Mouse (Mus musculus): ENCODE measurements at regions not wholly inside any gene's neighbourhood (a gene's known extent, or its start where the extent isn't known, plus 50 kb on each side); places are given as distances from the start of the nearest gene placed in this dataset.
A peak's percentile ranks its signal among the peaks of the same experiment; 100 is the strongest.
"Not testable (repeated sequence)": the region's sequence is repeated elsewhere in the genome, so short reads cannot be mapped to it uniquely, and the experiment has no call there.

- no peak for DNase-seq (ENCODE audit: low read depth, low spot score)
Measured at GRCm38 (mm10) chr10:118602922-118603321, 162.1 kb downstream of the Ifng start.

DNA sequence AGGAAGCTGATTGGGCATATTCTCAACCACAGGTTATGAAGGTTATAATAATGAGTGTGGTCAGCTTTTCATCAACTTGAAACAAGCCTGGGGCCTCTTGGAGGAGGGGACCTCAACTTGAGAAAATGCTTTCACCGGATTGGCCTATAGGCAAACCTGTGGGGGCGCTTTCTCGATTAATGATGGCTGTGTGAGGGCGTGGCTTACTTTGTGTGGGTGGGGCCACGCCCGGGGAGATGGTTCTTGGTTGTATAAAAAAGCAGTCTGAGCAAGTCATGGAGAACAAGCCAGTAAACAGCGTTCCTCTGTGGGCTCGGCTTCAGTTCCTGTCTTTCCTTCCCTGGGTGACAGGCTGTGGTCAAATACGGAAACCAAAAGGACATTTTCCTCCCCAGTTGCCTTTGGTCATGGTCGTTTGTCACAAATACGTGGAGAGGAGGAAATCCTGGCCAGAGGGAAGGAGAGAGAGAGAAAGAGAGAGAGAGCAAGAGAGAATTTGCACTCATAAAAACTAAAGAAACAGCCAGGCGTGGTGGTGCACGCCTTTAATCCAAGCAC is 163.1 kb downstream of the Ifng start:
- no peak for DNase-seq (ENCODE audit: low read depth, low spot score)

- no peak for DNase-seq (ENCODE audit: low read depth, low spot score)
Measured at GRCm38 (mm10) chr10:118605156-118605821, 164.4 kb downstream of the Ifng start.

DNA sequence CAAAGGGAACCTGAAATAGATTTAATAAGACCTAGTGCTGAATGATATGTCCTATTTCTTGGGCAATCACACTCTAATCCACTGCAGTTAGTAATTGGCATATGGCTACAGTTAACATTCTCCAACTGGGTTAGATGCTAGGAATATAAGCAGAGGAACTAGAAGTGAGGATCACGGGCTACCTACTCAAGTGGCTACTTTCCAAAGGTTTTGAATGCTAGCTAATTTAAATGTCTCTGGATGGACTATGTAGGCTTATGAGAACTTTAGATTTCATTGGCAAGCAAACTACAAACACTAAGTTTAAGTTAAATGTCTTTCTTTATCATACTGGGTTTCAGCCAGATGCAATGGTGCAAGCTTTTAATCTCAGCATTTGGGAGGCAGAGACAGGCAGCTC is 166.6 kb downstream of the Ifng start:
- no peak for DNase-seq (ENCODE audit: low read depth, low spot score)

GRCm38 (mm10) chr10:118608376-118609145 is 167.7 kb downstream of the Ifng start:
- DNase-seq (ENCODE audit: low read depth, low spot score), result no peak

GRCm38 (mm10) chr10:118609157-118609556 is 168.3 kb downstream of the Ifng start:
- DNase-seq (ENCODE audit: low read depth, low spot score), result no peak

GRCm38 (mm10) chr10:118610868-118611461 is 170.1 kb downstream of the Ifng start:
- DNase-seq (ENCODE audit: low read depth, low spot score), result no peak

DNA sequence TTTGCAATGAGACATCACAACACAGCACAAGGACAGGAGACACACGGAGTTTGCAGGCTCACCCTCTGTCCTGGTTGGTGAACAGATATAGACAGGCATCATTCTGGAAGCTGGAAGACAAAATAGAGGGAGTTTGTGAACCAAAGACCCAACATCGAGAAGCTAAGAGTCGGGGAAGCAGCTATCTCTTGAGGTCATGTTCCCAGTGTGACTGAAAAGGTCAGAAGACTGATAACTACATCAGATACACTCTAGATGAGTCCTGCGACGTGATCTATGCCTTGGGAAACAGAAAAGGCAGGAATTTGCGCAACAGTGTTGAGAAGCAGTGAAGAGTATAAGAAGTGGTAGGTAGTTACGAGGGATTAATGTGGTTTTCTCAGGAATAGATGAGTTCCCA is 171.2 kb downstream of the Ifng start:
- DNase-seq (ENCODE audit: low read depth, low spot score), result no peak

DNA sequence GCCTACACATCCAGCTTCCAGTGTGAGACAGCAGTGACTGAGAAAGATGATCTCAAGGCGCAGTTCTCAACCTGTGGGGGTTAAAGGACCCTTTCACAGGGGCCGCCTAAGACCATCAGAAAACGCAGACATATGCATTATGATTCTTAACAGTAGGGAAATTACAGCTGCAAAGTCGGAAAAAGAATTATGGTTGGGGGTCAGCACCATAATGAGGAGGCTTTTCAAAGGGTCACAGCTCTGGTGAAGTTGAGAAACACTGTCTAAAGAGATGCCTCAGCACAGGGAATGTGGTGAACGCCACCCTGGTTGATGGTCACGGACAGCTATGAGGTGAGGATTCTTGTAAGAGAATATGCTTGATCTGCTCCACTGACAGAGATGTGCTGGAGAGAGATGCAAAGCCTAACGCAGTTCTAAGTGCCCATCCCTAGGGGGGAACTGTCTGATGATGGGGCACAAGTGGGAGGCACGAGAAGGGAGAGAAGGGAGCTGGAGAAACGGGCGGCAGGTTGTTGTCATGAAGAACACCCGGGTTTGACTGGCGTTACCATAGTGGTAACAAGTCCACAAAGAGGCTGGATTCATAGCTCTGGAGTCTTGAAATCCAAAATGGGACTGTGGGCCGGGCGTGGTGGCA is 172.3 kb downstream of the Ifng start:
- DNase-seq (ENCODE audit: low read depth, low spot score), result no peak

DNA sequence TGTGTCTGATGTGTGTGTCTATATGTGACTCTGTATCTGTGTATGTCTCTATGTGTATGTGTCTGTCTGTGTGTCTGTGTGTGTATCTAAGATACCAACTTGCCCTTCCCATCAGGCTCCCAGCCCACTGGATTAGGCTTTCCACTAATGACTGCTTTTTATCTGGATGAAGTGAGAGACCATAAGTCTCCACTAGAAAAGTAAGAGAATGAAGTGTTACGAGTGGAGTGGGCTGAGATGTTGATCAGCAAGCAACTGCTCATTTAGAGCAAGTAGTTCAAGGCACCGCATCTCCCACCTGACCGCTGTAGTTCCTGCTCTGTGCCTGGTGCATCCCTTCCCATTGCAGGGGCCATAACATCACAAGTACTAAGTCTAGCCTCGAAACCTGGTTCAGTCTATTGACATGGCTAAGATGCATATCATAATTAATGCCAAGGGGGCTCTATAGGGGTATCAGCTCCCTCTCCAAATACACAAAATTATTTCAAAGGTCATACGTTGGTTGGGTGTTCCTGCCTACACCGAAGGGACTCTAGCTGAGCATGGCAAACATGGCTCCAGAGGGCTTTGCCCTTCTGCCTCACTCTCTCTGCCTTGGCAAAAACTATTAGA is 173.5 kb downstream of the Ifng start:
- DNase-seq (ENCODE audit: low read depth, low spot score), result no peak

GRCm38 (mm10) chr10:118615131-118616020 is 174.5 kb downstream of the Ifng start:
- DNase-seq (ENCODE audit: low read depth, low spot score), result no peak

- no peak for DNase-seq (ENCODE audit: low read depth, low spot score)
Measured at GRCm38 (mm10) chr10:118616031-118616615, 175.3 kb downstream of the Ifng start.

GRCm38 (mm10) chr10:118617291-118618044 is 176.6 kb downstream of the Ifng start:
- DNase-seq (ENCODE audit: low read depth, low spot score), result peak; percentile 17

- not testable (repeated sequence) for DNase-seq (ENCODE audit: low read depth, low spot score)
Measured at GRCm38 (mm10) chr10:118618251-118618650, 177.4 kb downstream of the Ifng start.

- DNase-seq (ENCODE audit: low read depth, low spot score), result no peak
Measured at GRCm38 (mm10) chr10:118618766-118619600, 178.1 kb downstream of the Ifng start.

- DNase-seq (ENCODE audit: low read depth, low spot score), result no peak
Measured at GRCm38 (mm10) chr10:118619601-118620000, 178.8 kb downstream of the Ifng start.

DNA sequence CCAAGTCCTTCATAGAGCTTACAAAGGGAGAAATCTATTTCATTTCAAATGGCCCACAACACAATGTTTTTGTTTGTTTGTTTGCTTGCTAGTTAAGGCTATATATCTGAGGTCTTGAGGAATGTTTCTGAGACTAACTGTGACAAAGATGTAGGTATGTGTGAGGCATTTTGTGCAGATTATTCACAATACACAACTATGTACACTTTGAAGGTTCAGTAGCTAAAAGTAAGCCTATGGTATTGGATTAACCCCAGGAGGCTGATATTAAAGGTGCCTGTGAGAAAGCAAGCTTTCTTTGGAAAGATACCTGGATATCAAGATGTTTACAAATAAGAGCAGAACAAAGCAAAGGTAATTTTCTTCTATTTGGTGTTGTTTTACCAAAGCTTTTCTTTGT is 179.8 kb downstream of the Ifng start:
- no peak for DNase-seq (ENCODE audit: low read depth, low spot score)

DNA sequence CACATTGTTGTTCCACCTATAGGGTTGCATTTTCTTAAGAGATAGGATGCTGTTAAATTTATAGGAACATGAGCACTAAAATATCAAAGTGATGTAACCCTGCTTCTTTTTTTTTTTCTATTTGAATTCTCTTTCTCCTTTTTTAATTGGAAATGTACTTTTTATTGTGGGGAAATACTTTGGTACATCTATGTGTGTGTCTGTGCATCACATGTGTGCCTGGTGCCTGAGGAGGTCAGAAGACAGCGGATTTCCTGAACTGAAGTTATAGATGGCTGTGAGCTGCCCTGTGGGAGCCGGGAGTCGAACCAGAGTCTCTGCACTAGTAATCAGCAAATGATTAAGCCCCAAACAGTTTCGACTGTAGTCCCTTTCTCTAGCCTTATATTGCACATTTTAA is 180.7 kb downstream of the Ifng start:
- no peak for DNase-seq (ENCODE audit: low read depth, low spot score)

GRCm38 (mm10) chr10:118622131-118622530 is 181.3 kb downstream of the Ifng start:
- no peak for DNase-seq (ENCODE audit: low read depth, low spot score)
